Mouse (Mus musculus) heart, embryonic 16.5 days (tissue): ENCODE measurements at regions not wholly inside any gene's neighbourhood (a gene's known extent, or its start where the extent isn't known, plus 50 kb on each side); places are given as distances from the start of the nearest gene placed in this dataset.

Experiments used
- ATAC-seq: fragments of 200-750 bp; cut with Nextera tagmentation; replicated peaks from 2 replicates; pipeline ENCODE4 v1.8.0; 2017; ENCODE audit warnings: moderate number of reproducible peaks; ENCODE audit not compliant: insufficient read depth, low FRiP score; ENCODE audit errors: extremely low read depth
- H3K27ac ChIP-seq: fragments of 300-500 bp; sonication (generic); 2 replicates; pipeline ENCODE4 v1.5.1; 2014; ENCODE audit warnings: mild to moderate bottlenecking, low read length, control low read depth, moderate library complexity
- H3K27me3 ChIP-seq: fragments of 300-500 bp; sonication (generic); 2 replicates; pipeline ENCODE4 v1.6.1; 2014; ENCODE audit warnings: low read length, mixed read lengths; ENCODE audit not compliant: control insufficient read depth, insufficient read depth
- H3K36me3 ChIP-seq: fragments of 300-500 bp; sonication (generic); 2 replicates; pipeline ENCODE4 v1.6.1; 2014; ENCODE audit not compliant: control insufficient read depth, insufficient read depth
- H3K4me1 ChIP-seq: fragments of 300-500 bp; sonication (generic); 2 replicates; pipeline ENCODE4 v1.6.1; 2014; ENCODE audit warnings: low read length, mixed read lengths; ENCODE audit not compliant: control insufficient read depth, insufficient read depth
- H3K4me2 ChIP-seq: fragments of 300-500 bp; sonication (generic); 2 replicates; pipeline ENCODE4 v1.6.1; 2014; ENCODE audit warnings: low read depth, mild to moderate bottlenecking, control low read depth, low read length
- H3K4me3 ChIP-seq: fragments of 300-500 bp; sonication (generic); 2 replicates; pipeline ENCODE4 v1.5.1; 2014; ENCODE audit warnings: mild to moderate bottlenecking, control low read depth, low read length
- H3K9ac ChIP-seq: fragments of 300-500 bp; sonication (generic); 2 replicates; pipeline ENCODE4 v1.6.1; 2014; ENCODE audit warnings: low read length, control low read depth
- H3K9me3 ChIP-seq: fragments of 300-500 bp; sonication (generic); replicated peaks from 2 replicates; pipeline ENCODE4 v1.6.1; 2016; ENCODE audit warnings: low read length; ENCODE audit not compliant: control insufficient read depth
- whole genome bisulfite sequencing: fragments of 180-500 bp; shearing (Covaris S2); extraction: QIAGEN DNeasy Blood & Tissue Kit; methylation state at CpG from one replicate; pipeline ENCODE4 v1.1.7; 2014; 5-methylcytosine and 5-hydroxymethylcytosine counted together

GRCm38 (mm10) chr3:3000199-3000598, 2750.4 kb upstream of the Gm8797 start:
- H3K4me1 ChIP-seq, result no peaks in the 10 kb centered on the region
- no peak overlapping the region for H3K4me3 ChIP-seq
- H3K36me3 ChIP-seq, result no peaks in the 10 kb centered on the region
- H3K4me2 ChIP-seq, result no peak overlapping the region
- no peaks in the 10 kb centered on the region for H3K27me3 ChIP-seq
- ATAC-seq, result no peak
- H3K27ac ChIP-seq, result no peak overlapping the region
- H3K9ac ChIP-seq, result no peak overlapping the region
- H3K9me3 ChIP-seq, result peaks cover 24% of the 10 kb centered on the region

GRCm38 (mm10) chr3:3001224-3001623, 2749.4 kb upstream of the Gm8797 start:
- H3K27ac ChIP-seq, result no peak overlapping the region
- H3K4me2 ChIP-seq, result no peak overlapping the region
- H3K4me1 ChIP-seq, result no peaks in the 10 kb centered on the region
- H3K9me3 ChIP-seq, result peaks cover 31% of the 10 kb centered on the region
- no peaks in the 10 kb centered on the region for H3K36me3 ChIP-seq
- no peaks in the 10 kb centered on the region for H3K27me3 ChIP-seq
- no peak overlapping the region for H3K4me3 ChIP-seq
- H3K9ac ChIP-seq, result no peak overlapping the region
- ATAC-seq, result no peak
- WGBS, result 65% methylated on average over 4 of the region's 4 CpGs

- Histone ChIP-seq H3K27me3 (no peaks in the 10 kb centered on the region), H3K9me3 (peaks cover 34% of the 10 kb centered on the region), H3K4me1 (no peaks in the 10 kb centered on the region), H3K36me3 (no peaks in the 10 kb centered on the region), H3K4me3 (no peak overlapping the region), H3K4me2 (no peak overlapping the region), H3K27ac (no peak overlapping the region), H3K9ac (no peak overlapping the region)
- ATAC-seq, result peak; percentile 25; the same call in 1 of the 2 replicates
These were observed 2749.0 kb upstream of the Gm8797 start for GRCm38 (mm10) chr3:3001639-3002038.

GRCm38 (mm10) chr3:3003425-3003824, 2747.2 kb upstream of the Gm8797 start:
- Histone ChIP-seq H3K36me3 (no peaks in the 10 kb centered on the region), H3K4me3 (no peak overlapping the region), H3K4me1 (no peaks in the 10 kb centered on the region), H3K9ac (no peak overlapping the region), H3K4me2 (no peak overlapping the region), H3K9me3 (peaks cover 44% of the 10 kb centered on the region), H3K27me3 (no peaks in the 10 kb centered on the region), H3K27ac (no peak overlapping the region)
- 63% methylated on average over 1 of the region's 1 CpGs for WGBS
- ATAC-seq, result no peak

GRCm38 (mm10) chr3:3011111-3011510, 2739.5 kb upstream of the Gm8797 start:
- 38% methylated on average over 1 of the region's 1 CpGs for WGBS
- ATAC-seq, result no peak

GRCm38 (mm10) chr3:3012951-3013350, 2737.7 kb upstream of the Gm8797 start:
- H3K4me2 ChIP-seq, result no peak overlapping the region
- no peak overlapping the region for H3K27ac ChIP-seq
- H3K4me3 ChIP-seq, result no peak overlapping the region
- ATAC-seq, result no peak
- H3K4me1 ChIP-seq, result no peaks in the 10 kb centered on the region
- H3K36me3 ChIP-seq, result no peaks in the 10 kb centered on the region
- no peaks in the 10 kb centered on the region for H3K27me3 ChIP-seq
- no peak overlapping the region for H3K9ac ChIP-seq
- 65% methylated on average over 5 of the region's 5 CpGs for WGBS
- peaks cover 66% of the 10 kb centered on the region for H3K9me3 ChIP-seq

More at GRCm38 (mm10) chr3:3011111-3011510, 2739.5 kb upstream of the Gm8797 start:
- no peak overlapping the region for H3K4me2 ChIP-seq
- H3K27me3 ChIP-seq, result no peaks in the 10 kb centered on the region
- H3K27ac ChIP-seq, result no peak overlapping the region
- peaks cover 68% of the 10 kb centered on the region for H3K9me3 ChIP-seq
- no peak overlapping the region for H3K9ac ChIP-seq
- H3K4me3 ChIP-seq, result no peak overlapping the region
- no peaks in the 10 kb centered on the region for H3K4me1 ChIP-seq
- no peaks in the 10 kb centered on the region for H3K36me3 ChIP-seq

GRCm38 (mm10) chr3:3014978-3015377, 2735.6 kb upstream of the Gm8797 start:
- Histone ChIP-seq H3K36me3 (no peaks in the 10 kb centered on the region), H3K4me3 (no peak overlapping the region), H3K4me1 (no peaks in the 10 kb centered on the region), H3K27me3 (no peaks in the 10 kb centered on the region), H3K9ac (no peak overlapping the region), H3K9me3 (peaks cover 55% of the 10 kb centered on the region), H3K4me2 (no peak overlapping the region), H3K27ac (no peak overlapping the region)
- no peak for ATAC-seq

GRCm38 (mm10) chr3:3016572-3016971, 2734.0 kb upstream of the Gm8797 start:
- Histone ChIP-seq H3K4me1 (no peaks in the 10 kb centered on the region), H3K27ac (no peak overlapping the region), H3K36me3 (no peaks in the 10 kb centered on the region), H3K27me3 (no peaks in the 10 kb centered on the region), H3K4me2 (no peak overlapping the region), H3K4me3 (no peak overlapping the region), H3K9ac (no peak overlapping the region), H3K9me3 (peaks cover 48% of the 10 kb centered on the region)
- WGBS, result 68% methylated on average over 1 of the region's 1 CpGs
- ATAC-seq, result no peak

- Histone ChIP-seq H3K9me3 (peaks cover 34% of the 10 kb centered on the region), H3K4me1 (no peaks in the 10 kb centered on the region), H3K27me3 (no peaks in the 10 kb centered on the region), H3K36me3 (no peaks in the 10 kb centered on the region), H3K9ac (no peak overlapping the region), H3K27ac (no peak overlapping the region), H3K4me2 (no peak overlapping the region), H3K4me3 (no peak overlapping the region)
- ATAC-seq, result no peak
- 70% methylated on average over 2 of the region's 2 CpGs for WGBS
These were observed 2717.8 kb upstream of the Gm8797 start for GRCm38 (mm10) chr3:3032793-3033192.
